Mouse (Mus musculus) bone marrow macrophage, adult 2 months (primary cell): ENCODE data around the gene Tyr. TPM values are rescaled to one million over a fixed set of nuclear protein-coding genes. Genes with fewer than 3 reads are reported as not detected.
"Not testable (repeated sequence)": the region's sequence is repeated elsewhere in the genome, so short reads cannot be mapped to it uniquely, and the experiment has no call there.

Experiments used
- H3K27ac ChIP-seq: 2 replicates; pipeline ENCODE4 v1.5.1; 2012; ENCODE audit warnings: low read depth, low read length; ENCODE audit not compliant: insufficient read depth
- H3K4me1 ChIP-seq: 2 replicates; pipeline ENCODE4 v1.6.1; 2012; ENCODE audit warnings: low read length; ENCODE audit not compliant: control insufficient read depth, insufficient read depth
- H3K4me3 ChIP-seq: 2 replicates; pipeline ENCODE4 v1.5.1; 2012; ENCODE audit warnings: mild to moderate bottlenecking, low read length, moderate library complexity; ENCODE audit not compliant: insufficient read depth
- CTCF ChIP-seq: IDR thresholded peaks from 2 replicates; pipeline ENCODE4 v1.5.1; 2012; ENCODE audit warnings: low read depth, mild to moderate bottlenecking, low read length, moderate library complexity
- POLR2A ChIP-seq: IDR thresholded peaks from 2 replicates; pipeline ENCODE4 v1.6.1; 2012; ENCODE audit warnings: mild to moderate bottlenecking, low read depth, low read length, borderline replicate concordance
- polyA plus RNA-seq: library from polyadenylated mRNA; stranded (reverse); fragments of >200 nt; gene quantifications from 2 replicates; pipeline ENCODE4 v1.2.4, GENCODE M21; 2012; ENCODE audit not compliant: missing spikeins, insufficient read depth, insufficient read length

Gene Tyr
- 0.32 TPM in 1 of 2 replicates, not detected in the other for polyA plus RNA-seq

GRCm38 (mm10) chr7:87493412-87493811 is at the start of gene Tyr:
Tyr (minus strand) TSS chr7:87493512.
- H3K4me3 ChIP-seq, result no peak within 1 kb of the TSS
- H3K27ac ChIP-seq, result no peak within 1 kb of the TSS
- H3K4me1 ChIP-seq, result no peaks in the 10 kb centered on the region
- TF ChIP-seq POLR2A (no peak), CTCF (no peak)

GRCm38 (mm10) chr7:87539031-87539430 is 45.7 kb upstream of the Tyr start:
- no peak for TF ChIP-seq POLR2A
- no peak for TF ChIP-seq CTCF
- Histone ChIP-seq H3K27ac (no peak overlapping the region), H3K4me3 (no peak overlapping the region), H3K4me1 (no peaks in the 10 kb centered on the region)

GRCm38 (mm10) chr7:87494124-87494682 is 891 bp upstream of the Tyr start:
- TF ChIP-seq CTCF (no peak), POLR2A (no peak)
- H3K4me1 ChIP-seq, result no peaks in the 10 kb centered on the region
- H3K4me3 ChIP-seq, result no peak overlapping the region
- H3K27ac ChIP-seq, result no peak overlapping the region

GRCm38 (mm10) chr7:87488024-87488423 is 5.3 kb downstream of the Tyr start:
- Histone ChIP-seq H3K4me1 (no peaks in the 10 kb centered on the region), H3K4me3 (no peak overlapping the region), H3K27ac (no peak overlapping the region)
- no peak for TF ChIP-seq POLR2A
- no peak for TF ChIP-seq CTCF

- no peak overlapping the region for H3K4me3 ChIP-seq
- no peak overlapping the region for H3K27ac ChIP-seq
- TF ChIP-seq POLR2A (no peak), CTCF (no peak)
- H3K4me1 ChIP-seq, result no peaks in the 10 kb centered on the region
Observed at GRCm38 (mm10) chr7:87413271-87413670, 80.0 kb downstream of the Tyr start.

GRCm38 (mm10) chr7:87411373-87411772 is 81.9 kb downstream of the Tyr start:
- not testable (repeated sequence) for H3K4me1 ChIP-seq, H3K4me3 ChIP-seq, H3K27ac ChIP-seq
- TF ChIP-seq CTCF, result peak; percentile 29; the same call in 1 of the 2 replicates

GRCm38 (mm10) chr7:87397023-87397422 is 96.3 kb downstream of the Tyr start:
- Histone ChIP-seq H3K4me3 (no peak overlapping the region), H3K27ac (no peak overlapping the region), H3K4me1 (no peaks in the 10 kb centered on the region)
- TF ChIP-seq CTCF (no peak), POLR2A (no peak)

- no peak for TF ChIP-seq CTCF
- no peak for TF ChIP-seq POLR2A
- H3K4me1 ChIP-seq, result no peaks in the 10 kb centered on the region
- no peak overlapping the region for H3K27ac ChIP-seq
- no peak overlapping the region for H3K4me3 ChIP-seq
Observed at GRCm38 (mm10) chr7:87374935-87375334, 118.4 kb downstream of the Tyr start.

Other genes starting within 250 kb of the Tyr start
- 0.57 TPM in 1 of 2 replicates, not detected in the other for gene Nox4, start 247.4 kb downstream of the Tyr start, polyA plus RNA-seq
- not detected in 2 replicates for gene Grm5, start 90.7 kb upstream of the Tyr start, polyA plus RNA-seq